Mouse (Mus musculus) adrenal gland, adult 2 months (tissue): Measurements from ENCODE around the gene Eva1c. TPM values are rescaled to one million over a fixed set of nuclear protein-coding genes. Genes with fewer than 3 reads are reported as not detected.

ENCODE experiments used
- DNase-seq: peaks from one replicate; pipeline ENCODE4 v3.0.0; 2021
- microRNA-seq, 2 experiments: library from miRNA; unstranded; fragments of <30 nt; microRNA quantifications; one replicate each; pipeline ENCODE4 v1.2.0; 2021
- polyA plus RNA-seq: library from polyadenylated mRNA; depleted of rRNA; stranded (reverse); fragments of >200 nt; gene quantifications from 2 replicates; pipeline ENCODE4 v1.2.3, GENCODE M21; 2012; rRNA removed
- total RNA-seq, 2 experiments: library from RNA; stranded (reverse); gene quantifications; 2 replicates each; pipeline ENCODE4 v1.2.3; 2021

Gene Eva1c
- total and polyA plus RNA-seq, 3 experiments, result 4.4 to 7.6 (median 4.8) TPM

DNA sequence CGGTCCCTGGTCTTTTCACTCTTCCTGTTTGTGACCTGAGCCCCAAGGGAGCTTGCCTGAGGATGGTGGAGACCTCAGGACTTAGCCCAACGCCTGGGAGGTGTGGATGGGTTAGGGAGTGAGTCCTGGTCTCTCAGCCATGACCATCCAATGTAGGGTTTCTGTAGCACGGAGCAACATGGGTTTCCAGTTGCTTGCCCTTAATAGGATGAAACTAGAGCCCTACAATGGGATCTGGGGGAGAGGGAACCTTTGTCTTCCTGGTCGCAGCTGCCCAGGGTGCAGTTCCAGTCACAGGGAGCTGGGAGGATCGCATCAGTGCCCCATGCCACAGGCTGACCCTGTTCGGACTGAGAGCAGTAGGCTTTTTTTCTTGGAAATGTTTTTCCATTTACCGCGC lies 90.6 kb downstream of the Eva1c start:
- DNase-seq, result no peak

- DNase-seq, result no peak
These were observed 95.1 kb downstream of the Eva1c start for GRCm38 (mm10) chr16:90921471-90922159.

- peak; percentile 88 for DNase-seq
These were observed 98.3 kb downstream of the Eva1c start for GRCm38 (mm10) chr16:90924606-90925370.

DNA sequence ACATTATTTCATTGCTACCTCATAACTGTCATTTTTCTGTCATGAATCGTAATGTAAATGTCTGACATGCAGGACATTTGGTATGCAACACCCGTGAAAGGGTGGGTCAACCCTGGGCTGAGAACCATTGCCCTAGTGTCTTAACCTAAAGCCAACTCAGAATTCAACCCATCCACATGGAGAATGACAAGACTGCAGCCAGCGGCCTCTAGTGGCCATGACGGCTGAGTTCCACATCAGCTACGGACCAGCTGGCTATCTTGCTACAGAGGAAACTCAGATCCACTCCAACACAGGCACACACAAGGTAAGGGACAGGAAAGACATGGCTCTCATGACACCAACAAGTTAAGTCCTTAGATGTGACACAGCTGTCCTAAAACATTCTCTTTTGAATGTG lies 98.9 kb downstream of the Eva1c start:
- peak; percentile 82 for DNase-seq

DNA sequence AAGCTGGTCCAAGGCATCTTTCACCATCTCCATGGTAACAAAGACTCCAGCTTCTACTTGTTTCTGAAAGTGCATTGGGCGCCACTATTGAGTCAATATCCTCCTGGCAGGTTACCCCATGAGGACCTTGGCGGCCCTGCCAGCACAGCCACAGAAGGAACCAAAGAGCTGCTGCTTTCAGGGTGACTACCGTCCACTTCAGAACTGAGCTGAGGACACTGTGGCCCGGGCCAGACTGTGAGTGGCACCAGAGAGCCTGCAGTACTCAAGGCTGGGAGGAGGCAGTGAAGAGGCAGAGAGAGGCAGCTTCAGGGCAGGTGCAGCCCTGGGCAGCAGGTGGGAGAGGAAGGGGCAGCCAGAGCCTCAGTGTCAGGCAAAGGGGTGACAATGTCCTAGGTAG lies 100.9 kb downstream of the Eva1c start:
- DNase-seq, result no peak

GRCm38 (mm10) chr16:90933534-90934176 lies 107.1 kb downstream of the Eva1c start:
- peak; percentile 13 for DNase-seq

GRCm38 (mm10) chr16:90934193-90934686 lies 107.7 kb downstream of the Eva1c start:
- peak; percentile 85 for DNase-seq

DNA sequence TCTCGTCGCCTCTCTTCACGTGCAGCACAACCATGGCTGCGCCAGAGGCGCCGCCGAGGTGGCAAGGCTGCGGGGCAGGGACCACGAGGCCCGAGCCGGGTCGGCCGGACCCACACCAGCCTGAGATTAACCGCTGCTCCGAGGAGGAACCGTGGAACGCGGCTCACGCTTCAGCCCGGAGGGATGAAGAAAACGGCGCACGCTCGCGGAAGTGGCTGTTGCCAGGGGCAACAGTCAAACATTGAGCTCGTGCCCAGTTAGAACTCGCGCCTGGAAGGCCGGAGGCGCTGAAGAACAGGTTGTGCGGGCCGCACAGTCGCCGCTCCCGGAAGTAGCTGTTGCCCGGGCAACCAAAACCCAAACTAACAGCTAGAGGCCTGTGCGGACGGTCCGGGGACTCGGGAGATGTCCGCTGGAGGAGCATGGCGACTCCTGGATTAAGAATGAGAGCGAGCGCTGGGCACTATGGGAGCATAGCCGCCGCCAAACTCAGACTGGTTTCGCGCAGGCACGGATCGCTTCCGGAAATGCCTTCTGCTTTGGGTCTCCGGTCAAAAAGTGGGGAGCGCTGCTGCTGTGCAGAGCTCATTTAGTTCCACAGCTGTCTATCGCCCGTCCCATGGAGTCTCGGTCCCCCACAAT lies 108.3 kb downstream of the Eva1c start, which contains the start of gene Cfap298:
TSS of gene Cfap298 (minus strand) at position 428 of the 642 bp plus-strand sequence.
- peak; percentile 95 for DNase-seq

- no peak for DNase-seq
These were observed 114.7 kb downstream of the Eva1c start for GRCm38 (mm10) chr16:90941246-90941645.

DNA sequence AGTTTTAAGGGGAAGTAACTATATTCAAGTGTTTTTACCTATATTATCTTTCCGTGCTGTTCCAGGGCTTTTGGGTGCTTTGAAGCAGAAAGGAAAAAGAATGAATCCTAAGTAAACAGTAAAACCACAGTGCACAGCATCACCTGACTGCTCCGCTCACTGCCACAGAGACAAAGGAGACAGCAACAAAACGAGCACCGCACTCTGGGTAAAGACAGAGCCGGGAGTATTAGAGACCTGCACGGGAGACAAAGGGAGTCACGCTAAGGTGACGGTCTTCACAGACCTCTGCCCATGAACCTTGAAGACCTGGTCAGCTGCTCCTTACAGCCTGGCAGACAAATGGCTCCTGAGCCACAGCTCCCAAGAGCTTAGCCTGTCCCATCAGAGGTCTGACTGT lies 120.5 kb downstream of the Eva1c start:
- no peak for DNase-seq

DNA sequence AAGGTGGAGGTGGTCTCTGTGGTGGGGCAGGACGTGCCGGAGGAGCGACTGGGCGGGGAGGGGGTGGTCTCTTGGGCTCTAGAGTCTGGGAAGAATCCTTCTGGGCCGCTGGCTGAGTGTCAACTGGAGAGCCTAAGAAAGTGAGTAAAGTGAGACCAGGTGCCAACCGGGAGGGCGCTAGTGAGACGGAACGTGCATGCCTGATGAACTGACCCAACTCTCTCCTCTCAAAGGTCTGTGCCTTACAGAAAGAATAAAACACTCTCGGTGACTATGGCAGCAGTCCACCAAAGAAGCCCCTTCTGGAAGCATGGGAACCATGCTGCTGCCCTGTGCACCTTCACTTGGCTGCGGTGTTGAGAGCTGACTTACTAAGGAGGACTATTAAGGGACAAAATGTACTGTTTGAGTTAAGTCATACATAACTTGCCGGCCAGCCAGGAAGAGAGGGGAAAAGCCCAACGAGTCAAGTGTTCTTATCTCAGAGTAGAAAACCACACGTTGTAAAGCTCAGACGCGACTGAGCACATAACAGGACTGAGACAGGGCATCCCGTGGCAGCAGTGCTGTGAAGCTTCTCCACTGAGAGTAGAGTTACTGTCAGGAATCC lies 123.9 kb downstream of the Eva1c start:
- no peak for DNase-seq

DNA sequence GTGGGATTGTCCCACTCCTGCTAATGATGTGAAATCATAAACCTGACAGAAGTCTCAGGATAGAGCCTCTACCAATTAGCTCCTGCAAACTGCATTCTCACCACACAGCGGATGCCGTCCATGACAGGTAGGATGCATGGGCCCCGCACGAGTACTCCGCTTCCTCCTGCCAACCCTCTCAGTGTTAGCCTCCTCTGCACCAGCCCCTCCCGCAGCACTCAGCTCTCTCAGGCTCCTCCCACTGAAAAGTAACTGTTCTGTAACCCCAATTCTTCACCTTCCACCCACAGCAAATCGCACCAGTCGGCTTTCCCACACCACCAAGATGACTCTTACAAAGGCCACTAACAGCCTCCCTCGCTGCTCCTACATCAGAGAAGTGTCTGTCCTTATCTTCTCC lies 126.6 kb downstream of the Eva1c start:
- DNase-seq, result no peak

DNA sequence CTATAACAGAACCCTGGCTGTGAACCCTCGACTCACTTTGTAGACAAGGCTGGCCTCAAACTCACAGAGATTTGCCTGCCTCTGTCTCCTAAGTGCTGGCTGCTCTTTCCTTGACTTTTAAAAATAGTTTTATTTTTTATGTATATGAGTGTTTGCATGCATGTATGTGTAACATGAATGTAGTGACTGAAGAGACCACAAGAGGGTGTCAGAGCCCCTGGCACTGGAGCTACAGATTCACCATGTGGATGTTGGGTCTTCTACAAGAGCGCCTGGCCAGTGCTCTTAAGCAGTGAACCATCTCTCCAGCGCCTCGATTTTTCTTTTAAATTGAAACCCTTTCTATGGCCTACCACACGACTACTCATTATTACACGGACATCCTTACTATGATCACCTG lies 127.3 kb downstream of the Eva1c start:
- DNase-seq, result no peak

Small RNAs within 50 kb of the gene (microRNA-seq; reads per million reads assigned to microRNA genes)
- 0 reads per million in 2 experiments for gene Gm22933

Other genes with a start within 250 kb of the Eva1c start
- gene Mis18a, start 99.3 kb upstream of the Eva1c start, total RNA-seq, result 1 to 10 TPM; 2.8 to 3.7 TPM
- 3.9 and 5.0 TPM in 2 replicates for gene Mis18a, start 99.3 kb upstream of the Eva1c start, polyA plus RNA-seq
- gene Mrap, start 88.5 kb upstream of the Eva1c start, total RNA-seq, result 1,000 to 10,000 TPM in 1 of 2 experiments, 100 to 1,000 TPM in 1; 258 to 1,165 TPM
- 893 and 899 TPM in 2 replicates for gene Mrap, start 88.5 kb upstream of the Eva1c start, polyA plus RNA-seq
- 10 to 100 TPM; 10.3 to 17.3 TPM for gene Urb1, start 16.3 kb upstream of the Eva1c start, total RNA-seq
- 4.5 and 4.6 TPM in 2 replicates for gene Urb1, start 16.3 kb upstream of the Eva1c start, polyA plus RNA-seq
- 10 to 100 TPM; 28.8 to 34.2 TPM for gene Cfap298, start 108.4 kb downstream of the Eva1c start, total RNA-seq
- gene Cfap298, start 108.4 kb downstream of the Eva1c start, polyA plus RNA-seq, result 70.4 and 77.5 TPM in 2 replicates
- 10 to 100 TPM; 44.3 to 65.6 TPM for gene Synj1, start 184.6 kb downstream of the Eva1c start, total RNA-seq
- gene Synj1, start 184.6 kb downstream of the Eva1c start, polyA plus RNA-seq, result 23.4 and 27.5 TPM in 2 replicates
- gene Paxbp1, start 217.8 kb downstream of the Eva1c start, total RNA-seq, result 10 to 100 TPM; 32.9 to 63.1 TPM
- 8.8 and 11.6 TPM in 2 replicates for gene Paxbp1, start 217.8 kb downstream of the Eva1c start, polyA plus RNA-seq